Mouse (Mus musculus) CH12.LX (cell line): ENCODE measurements around the gene C77080. TPM values are rescaled to one million over a fixed set of nuclear protein-coding genes. Genes with fewer than 3 reads are reported as not detected.

Experiments used
- DNase-seq: peaks from one replicate; pipeline ENCODE4 v3.0.0-alpha.2; 2013; ENCODE audit errors: extremely low read depth
- H3K27ac ChIP-seq: 2 replicates; pipeline ENCODE4 v1.5.1; 2012; ENCODE audit warnings: low read depth, mild to moderate bottlenecking, control low read depth, moderate library complexity; ENCODE audit not compliant: insufficient read depth
- H3K27me3 ChIP-seq: replicated peaks from 2 replicates; pipeline ENCODE3; 2012; ENCODE audit warnings: inconsistent platforms
- H3K36me3 ChIP-seq, 2 experiments: replicated peaks in 1 of 2; 2 replicates each; pipeline versions ENCODE3 to v1.6.1; 2012; ENCODE audit warnings: inconsistent platforms in 1 of 2, low read length in 1 of 2, mild to moderate bottlenecking in 1 of 2, mixed read lengths in 1 of 2, moderate library complexity in 1 of 2; ENCODE audit not compliant: control insufficient read depth in 1 of 2, insufficient read depth in 1 of 2
- H3K4me1 ChIP-seq, 2 experiments: 2 replicates each; pipeline ENCODE4 v1.6.1; 2012; ENCODE audit warnings: inconsistent platforms in 1 of 2, moderate library complexity in 1 of 2; ENCODE audit not compliant: insufficient read depth in 2 of 2, control insufficient read depth in 1 of 2
- H3K4me2 ChIP-seq: 2 replicates; pipeline ENCODE4 v1.6.1; 2012; ENCODE audit warnings: low read depth, mild to moderate bottlenecking, control low read depth; ENCODE audit not compliant: poor library complexity, insufficient read depth, severe bottlenecking
- H3K4me3 ChIP-seq, 3 experiments: fragments of 150-350 bp in 1 of 3; sonication (generic) in 1 of 3; replicated peaks in 1 of 3; 2 replicates each; pipeline versions ENCODE3 to v1.5.1; 2011 to 2012; ENCODE audit warnings: low read depth in 2 of 3, low read length in 2 of 3, mild to moderate bottlenecking in 2 of 3, moderate library complexity in 2 of 3, control low read depth in 1 of 3, improper control_type of control experiment in 1 of 3, inconsistent platforms in 1 of 3, mixed read lengths in 1 of 3; ENCODE audit not compliant: poor library complexity in 1 of 3
- H3K79me2 ChIP-seq: replicated peaks from 2 replicates; pipeline ENCODE4 v1.6.1; 2012; ENCODE audit warnings: mild to moderate bottlenecking, moderate library complexity; ENCODE audit not compliant: control insufficient read depth, poor library complexity, insufficient read depth, severe bottlenecking; ENCODE audit errors: extremely low read depth
- H3K9ac ChIP-seq: 2 replicates; pipeline ENCODE4 v1.6.1; 2012; ENCODE audit warnings: low read depth, mild to moderate bottlenecking, control low read depth, moderate library complexity; ENCODE audit not compliant: insufficient read depth
- H3K9me3 ChIP-seq: replicated peaks from 2 replicates; pipeline ENCODE3; 2012; ENCODE audit warnings: low read length, inconsistent platforms, mixed read lengths
- BHLHE40 ChIP-seq: IDR thresholded peaks from 2 replicates; pipeline ENCODE4 v1.6.1; 2011; ENCODE audit warnings: mild to moderate bottlenecking, low read depth, low read length, improper control_type of control experiment
- CTCF ChIP-seq, 2 experiments: IDR thresholded peaks in 1 of 2; conservative IDR thresholded peaks in 1 of 2; 2 replicates each; pipeline ENCODE4 v1.5.1; 2011 to 2012; ENCODE audit warnings: low read depth in 2 of 2, low read length in 2 of 2, improper control_type of control experiment in 1 of 2, inconsistent platforms in 1 of 2, mild to moderate bottlenecking in 1 of 2, moderate library complexity in 1 of 2
- ELF1 ChIP-seq: IDR thresholded peaks from 2 replicates; pipeline ENCODE4 v1.6.1; 2014; ENCODE audit warnings: low read depth, mild to moderate bottlenecking, inconsistent platforms, low read length, improper control_type of control experiment
- GABPA ChIP-seq: IDR thresholded peaks from 2 replicates; pipeline ENCODE4 v1.6.1; 2012; ENCODE audit warnings: low read depth, low read length, improper control_type of control experiment, inconsistent platforms; ENCODE audit not compliant: insufficient replicate concordance
- HCFC1 ChIP-seq: IDR thresholded peaks from 2 replicates; pipeline ENCODE4 v1.6.1; 2012; ENCODE audit warnings: low read depth, mild to moderate bottlenecking, inconsistent platforms, low read length, improper control_type of control experiment
- MAFK ChIP-seq: IDR thresholded peaks from 2 replicates; pipeline ENCODE4 v1.6.1; 2011; ENCODE audit warnings: low read length, improper control_type of control experiment; ENCODE audit not compliant: insufficient replicate concordance
- MAX ChIP-seq: IDR thresholded peaks from 2 replicates; pipeline ENCODE4 v1.6.1; 2011; ENCODE audit warnings: low read length, improper control_type of control experiment
- MAZ ChIP-seq: IDR thresholded peaks from 2 replicates; pipeline ENCODE4 v1.6.1; 2012; ENCODE audit warnings: low read depth, mild to moderate bottlenecking, inconsistent platforms, low read length, improper control_type of control experiment, moderate library complexity
- MEF2A ChIP-seq: IDR thresholded peaks from 2 replicates; pipeline ENCODE4 v1.6.1; 2014; ENCODE audit warnings: low read depth, mild to moderate bottlenecking, inconsistent platforms, low read length, improper control_type of control experiment, borderline replicate concordance
- MXI1 ChIP-seq: IDR thresholded peaks from 2 replicates; pipeline ENCODE4 v1.6.1; 2011; ENCODE audit warnings: mild to moderate bottlenecking, low read depth, low read length, improper control_type of control experiment
- NELFE ChIP-seq: IDR thresholded peaks from 2 replicates; pipeline ENCODE4 v1.6.1; 2011; ENCODE audit warnings: low read depth, low read length, improper control_type of control experiment
- NRF1 ChIP-seq: IDR thresholded peaks from 2 replicates; pipeline ENCODE4 v1.6.1; 2014; ENCODE audit warnings: low read depth, mild to moderate bottlenecking, inconsistent platforms, low read length, improper control_type of control experiment, moderate library complexity
- PAX5 ChIP-seq: IDR thresholded peaks from 2 replicates; pipeline ENCODE4 v1.6.1; 2012; ENCODE audit warnings: low read length, inconsistent platforms, mixed read lengths
- POLR2A ChIP-seq: IDR thresholded peaks from 2 replicates; pipeline ENCODE4 v1.6.1; 2011; ENCODE audit warnings: low read depth, mild to moderate bottlenecking, improper control_type of control experiment, low read length
- POLR2AphosphoS2 ChIP-seq: IDR thresholded peaks from 2 replicates; pipeline ENCODE4 v1.6.1; 2011; ENCODE audit warnings: low read depth, low read length, improper control_type of control experiment
- RAD21 ChIP-seq: IDR thresholded peaks from 2 replicates; pipeline ENCODE4 v1.6.1; 2011; ENCODE audit warnings: low read depth, mild to moderate bottlenecking, low read length, improper control_type of control experiment, moderate library complexity
- RCOR1 ChIP-seq: conservative IDR thresholded peaks from 2 replicates; pipeline ENCODE4 v1.6.1; 2012; ENCODE audit warnings: low read depth, mild to moderate bottlenecking, inconsistent platforms, low read length, improper control_type of control experiment
- SIN3A ChIP-seq: IDR thresholded peaks from 2 replicates; pipeline ENCODE4 v1.6.1; 2012; ENCODE audit warnings: low read length, improper control_type of control experiment, inconsistent platforms
- SMC3 ChIP-seq: IDR thresholded peaks from 2 replicates; pipeline ENCODE4 v1.6.1; 2011; ENCODE audit warnings: low read depth, low read length, improper control_type of control experiment
- TBP ChIP-seq: conservative IDR thresholded peaks from 2 replicates; pipeline ENCODE4 v1.6.1; 2011; ENCODE audit warnings: low read depth, low read length, improper control_type of control experiment
- TCF12 ChIP-seq: IDR thresholded peaks from 2 replicates; pipeline ENCODE4 v1.6.1; 2014; ENCODE audit warnings: low read depth, mild to moderate bottlenecking, inconsistent platforms, low read length, improper control_type of control experiment
- USF1 ChIP-seq: IDR thresholded peaks from 2 replicates; pipeline ENCODE4 v1.6.1; 2014; ENCODE audit warnings: low read depth, mild to moderate bottlenecking, inconsistent platforms, low read length, improper control_type of control experiment
- USF2 ChIP-seq: conservative IDR thresholded peaks from 2 replicates; pipeline ENCODE4 v1.6.1; 2011; ENCODE audit warnings: low read depth, low read length, improper control_type of control experiment
- dilution Hi-C: fragments of 300-500 bp; cut with MboI; formaldehyde crosslinking; loops from 2 replicates; pipeline ENCODE4 v1.14.3; 2020; ENCODE audit warnings: low sequenced_read_pairs; ENCODE audit not compliant: extremely low pct_unique_long_range_greater_than_20kb, extremely low pct_ligation_motif_present
- in situ Hi-C: fragments of 300-500 bp; cut with MboI; formaldehyde crosslinking; loops from 3 replicates; pipeline ENCODE4 v1.14.3; 2019; ENCODE audit warnings: low sequenced_read_pairs, low pct_ligation_motif_present, low pct_unique_long_range_greater_than_20kb, mixed read lengths
- polyA plus RNA-seq: library from polyadenylated mRNA; unstranded; fragments of >175 nt; gene quantifications from 2 replicates; pipeline ENCODE4 v1.2.1, GENCODE M21; 2012; ENCODE audit warnings: low read depth; ENCODE audit not compliant: insufficient read length
- total RNA-seq, 2 experiments: library from RNA; depleted of rRNA; stranded (reverse); fragments of 300-350 nt in 1 of 2; fragments of >200 nt in 1 of 2; gene quantifications; 2 replicates each; pipeline ENCODE4 v1.2.3; 2012 to 2014

C77080 gene
- total and polyA plus RNA-seq, 3 experiments: 0.38 to 1.1 TPM; not detected in 1

- Histone ChIP-seq H3K27me3 (peaks cover 4% of the 10 kb centered on the region), H3K9me3 (no peaks in the 10 kb centered on the region), H3K36me3 (no peaks in the 10 kb centered on the region), H3K4me2 (no peak overlapping the region), H3K4me1 (peaks cover 10 to 27% of the 10 kb centered on the region in 2 experiments), H3K4me3 (no peak overlapping the region), H3K27ac (no peak overlapping the region), H3K9ac (no peak overlapping the region), H3K79me2 (no peaks in the 10 kb centered on the region)
- DNase-seq: no peak
- in situ Hi-C loops (no loop called here), dilution Hi-C loops (no loop called here)
- no peak for TF ChIP-seq POLR2AphosphoS2
- TF ChIP-seq MEF2A: no peak
- no peak for TF ChIP-seq RCOR1
- TF ChIP-seq TCF12: no peak
- TF ChIP-seq BHLHE40: no peak
Measured at GRCm38 (mm10) chr4:129231594-129232450, 29.4 kb downstream of the C77080 start.

GRCm38 (mm10) chr4:129230926-129231325 is 30.3 kb downstream of the C77080 start:
- dilution Hi-C loops: no loop called here
- Histone ChIP-seq H3K9ac (no peak overlapping the region), H3K79me2 (no peaks in the 10 kb centered on the region), H3K4me2 (no peak overlapping the region), H3K4me3 (no peak overlapping the region), H3K27ac (no peak overlapping the region), H3K9me3 (no peaks in the 10 kb centered on the region), H3K4me1 (peaks cover 10 to 27% of the 10 kb centered on the region in 2 experiments), H3K27me3 (peaks cover 4% of the 10 kb centered on the region), H3K36me3 (no peaks in the 10 kb centered on the region)
- no peak for TF ChIP-seq MXI1
- TF ChIP-seq MAX: no peak
- TF ChIP-seq GABPA: no peak
- TF ChIP-seq POLR2A: no peak
- TF ChIP-seq MAFK: no peak
- TF ChIP-seq NRF1: no peak
- no peak for TF ChIP-seq SIN3A
- TF ChIP-seq PAX5: no peak
- no peak for TF ChIP-seq BHLHE40
- no peak for TF ChIP-seq CTCF (conservative IDR thresholded peaks at IDR 0.05 in 1 of 2, IDR thresholded peaks at IDR 0.05 in 1 of 2; ENCODE audit: low read depth in 2 of 2, low read length in 2 of 2)
- TF ChIP-seq ELF1: no peak
- TF ChIP-seq NELFE: no peak
- no peak for TF ChIP-seq HCFC1
- TF ChIP-seq SMC3: no peak
- no peak for TF ChIP-seq TBP
- no peak for TF ChIP-seq USF1
- no peak for TF ChIP-seq MAZ
- TF ChIP-seq USF2: no peak
- no peak for TF ChIP-seq RAD21
- TF ChIP-seq POLR2AphosphoS2: no peak
- DNase-seq: no peak
- in situ Hi-C loops: no loop called here
